Mouse (Mus musculus): Measurements from ENCODE around the gene Rdh13.

GRCm38 (mm10) chr7:4445216-4445791 is at the start of gene Rdh13:
- TF ChIP-seq CTCF (conservative IDR thresholded peaks at IDR 0.05; ENCODE audit: low read length) (no peak), NANOG (IDR thresholded peaks at IDR 0.05; ENCODE audit: borderline replicate concordance, low read length) (no peak)

Measured in E14TG2a.4 (cell line).